Mouse (Mus musculus) C2C12 (cell line): ENCODE data around the gene St8sia1.

Source experiments
- CTCF ChIP-seq: IDR thresholded peaks from one replicate; pipeline ENCODE4 v1.5.1; 2011; ENCODE audit not compliant: control insufficient read depth, insufficient read depth, insufficient read length
- FOSL1 ChIP-seq: IDR thresholded peaks from one replicate; pipeline ENCODE4 v1.8.0; 2011; ENCODE audit warnings: mild to moderate bottlenecking, low read length; ENCODE audit not compliant: poor library complexity, insufficient read depth, severe bottlenecking

DNA sequence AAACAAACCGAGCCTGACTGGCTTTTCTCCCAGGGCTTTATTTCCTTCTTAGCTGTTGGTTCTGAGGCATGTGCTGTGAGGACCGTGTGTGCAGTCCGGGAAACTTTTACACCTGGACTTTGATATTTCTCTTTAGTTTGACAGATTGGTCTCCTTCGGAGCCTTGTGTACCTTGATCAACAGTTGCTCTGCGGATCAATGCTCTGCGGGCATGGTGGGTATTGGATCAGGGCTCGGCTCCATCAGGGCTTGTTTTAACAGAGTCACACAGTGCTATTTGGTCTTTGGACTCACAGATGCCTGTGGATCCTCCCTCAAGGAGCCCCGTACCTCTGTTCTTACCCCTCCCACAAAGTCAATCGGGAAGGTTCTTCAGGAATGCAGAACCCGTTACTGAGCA, 150.2 kb downstream of the St8sia1 start:
- TF ChIP-seq CTCF (no peak), FOSL1 (no peak)
